7 mouse cellular contexts compared by ENCODE assay signal in genomic region chr5:140647031-140647760, GRCm38 (mm10). TPM values are rescaled to one million over a fixed set of nuclear protein-coding genes. Genes with fewer than 3 reads are reported as not detected.
DNase-seq lines count a peak whose midpoint lies in the region; ATAC-seq and TF ChIP-seq lines count a peak whose summit lies in the region.

No protein-coding gene starts in this region.

- peaks cover 5% of the 10 kb centered on the region for H3K4me1 ChIP-seq in bone marrow, adult 2 months (ENCODE audit: control insufficient read depth, insufficient read depth, low read length)
- peaks cover 56% of the 10 kb centered on the region for H3K4me1 ChIP-seq in embryonic facial prominence, embryonic 12.5 days
- peaks cover 54% of the 10 kb centered on the region for H3K4me1 ChIP-seq in olfactory bulb, adult 2 months (ENCODE audit: control insufficient read depth, insufficient read depth, low read length)

- ATAC-seq in embryonic facial prominence, embryonic 12.5 days (ENCODE audit: insufficient number of reproducible peaks, insufficient read depth, low FRiP score, low TSS enrichment): no peak

- TF ChIP-seq CTCF in bone marrow, adult 2 months (IDR thresholded peaks at IDR 0.05; ENCODE audit: control insufficient read depth, insufficient read depth, low read length): no peak
- TF ChIP-seq CTCF in olfactory bulb, adult 2 months (IDR thresholded peaks at IDR 0.05; ENCODE audit: insufficient read depth, low read depth, low read length): no peak

- no peaks in the 10 kb centered on the region for H3K27me3 ChIP-seq in embryonic facial prominence, embryonic 12.5 days

- H3K9me3 ChIP-seq in embryonic facial prominence, embryonic 12.5 days: no peaks in the 10 kb centered on the region

- intact Hi-C loops in left cerebral cortex, postnatal 25 days (cut with DNase I): no loop called here
- intact Hi-C loops in gastrocnemius, postnatal 14 days (cut with DNase I; ENCODE audit: low total_unique reads): no loop called here

- 73% methylated on average over 13 of the region's 13 CpGs for WGBS in bone marrow, adult 2 months
- 58% methylated on average over 13 of the region's 13 CpGs for WGBS in embryonic facial prominence, embryonic 12.5 days
- WGBS in olfactory bulb, adult 2 months: 11% methylated on average over 13 of the region's 13 CpGs

- H3K4me3 ChIP-seq in bone marrow, adult 2 months (replicated peaks; ENCODE audit: control insufficient read depth, low read depth, low read length): peak overlapping the region; percentile 32
- peak overlapping the region; percentile 95 for H3K4me3 ChIP-seq in embryonic facial prominence, embryonic 12.5 days
- peak overlapping the region; percentile 96 for H3K4me3 ChIP-seq in olfactory bulb, adult 2 months (ENCODE audit: insufficient read depth, low read depth, low read length)

- peak; percentile 62 for DNase-seq in layer of hippocampus, adult 11-12 months (ENCODE audit: low spot score)
- no peak for DNase-seq in layer of hippocampus, postnatal 25 days (ENCODE audit: extremely low spot score in 1 of 2, low spot score in 1 of 2)
- DNase-seq in left cerebral cortex, postnatal 25 days (ENCODE audit: low spot score in 2 of 2): peak; percentile 54 to 83
- no peak for DNase-seq in gastrocnemius, postnatal 14 days

- peak overlapping the region; percentile 97 for H3K4me2 ChIP-seq in embryonic facial prominence, embryonic 12.5 days (replicated peaks)

- peaks cover 30% of the 10 kb centered on the region for H3K36me3 ChIP-seq in embryonic facial prominence, embryonic 12.5 days

- peak overlapping the region; percentile 98 for H3K9ac ChIP-seq in embryonic facial prominence, embryonic 12.5 days

- TF ChIP-seq POLR2A in bone marrow, adult 2 months (IDR thresholded peaks at IDR 0.05; ENCODE audit: borderline replicate concordance, control insufficient read depth, low read depth, low read length): no peak
- no peak; the same call in 1 of the 2 replicates for TF ChIP-seq POLR2A in olfactory bulb, adult 2 months (IDR thresholded peaks at IDR 0.05; ENCODE audit: insufficient read depth, low read depth, low read length)

- H3K27ac ChIP-seq in bone marrow, adult 2 months (ENCODE audit: control insufficient read depth, insufficient read depth, low read depth, low read length, poor library complexity): no peak overlapping the region; the same call in 1 of the 2 replicates
- H3K27ac ChIP-seq in embryonic facial prominence, embryonic 12.5 days: peak overlapping the region; percentile 84
- H3K27ac ChIP-seq in olfactory bulb, adult 2 months (ENCODE audit: insufficient read depth, low read depth, low read length): peak overlapping the region; percentile 97

RNA-seq across cellular contexts. Expression of gene Ttyh3, which starts 1.6 kb away (rescaled TPM):
- total RNA-seq in layer of hippocampus, postnatal 25 days (2021): 100 to 1,000 TPM; 247 to 262 TPM
- 20.1 and 34.8 TPM in 2 replicates for polyA plus RNA-seq in bone marrow, adult 2 months (2011; ENCODE audit: insufficient read depth, insufficient read length, low replicate concordance, missing spikeins)
- polyA plus RNA-seq in embryonic facial prominence, embryonic 12.5 days (2016; fragmentation: Nextera tagmentation; extraction: Ambion mirVana): 60.6 and 62.6 TPM in 2 replicates
- 100 to 1,000 TPM; 272 to 289 TPM for total RNA-seq in left cerebral cortex, postnatal 25 days (2021)
- not detected in 2 replicates for polyA plus RNA-seq in olfactory bulb, adult 2 months (2012; ENCODE audit: insufficient read depth, insufficient read length, low replicate concordance, missing spikeins)
- total RNA-seq in gastrocnemius, postnatal 14 days (2021): 10 to 100 TPM; 16.9 to 22.5 TPM

RNA-seq across cellular contexts. Expression of gene Lfng, which starts 40.1 kb away (rescaled TPM):
- total RNA-seq in layer of hippocampus, postnatal 25 days (2021): 10 to 100 TPM; 20.0 to 29.8 TPM
- polyA plus RNA-seq in bone marrow, adult 2 months (2011; ENCODE audit: insufficient read depth, insufficient read length, low replicate concordance, missing spikeins): 25.9 and 26.5 TPM in 2 replicates
- polyA plus RNA-seq in embryonic facial prominence, embryonic 12.5 days (2016; fragmentation: Nextera tagmentation; extraction: Ambion mirVana): 14.0 and 14.2 TPM in 2 replicates
- total RNA-seq in left cerebral cortex, postnatal 25 days (2021): 10 to 100 TPM; 19.3 to 21.1 TPM
- polyA plus RNA-seq in olfactory bulb, adult 2 months (2012; ENCODE audit: insufficient read depth, insufficient read length, low replicate concordance, missing spikeins): not detected in 2 replicates
- total RNA-seq in gastrocnemius, postnatal 14 days (2021): 1 to 10 TPM; 5.6 to 9.8 TPM

RNA-seq across cellular contexts. Expression of gene Iqce, which starts 55.0 kb away (rescaled TPM):
- total RNA-seq in layer of hippocampus, postnatal 25 days (2021): 10 to 100 TPM; 38.5 to 60.6 TPM
- polyA plus RNA-seq in bone marrow, adult 2 months (2011; ENCODE audit: insufficient read depth, insufficient read length, low replicate concordance, missing spikeins): 3.6 and 11.0 TPM in 2 replicates
- polyA plus RNA-seq in embryonic facial prominence, embryonic 12.5 days (2016; fragmentation: Nextera tagmentation; extraction: Ambion mirVana): 25.9 and 29.7 TPM in 2 replicates
- 10 to 100 TPM; 43.4 to 50.4 TPM for total RNA-seq in left cerebral cortex, postnatal 25 days (2021)
- polyA plus RNA-seq in olfactory bulb, adult 2 months (2012; ENCODE audit: insufficient read depth, insufficient read length, low replicate concordance, missing spikeins): not detected in 2 replicates
- 1 to 10 TPM; 4.4 to 5.1 TPM for total RNA-seq in gastrocnemius, postnatal 14 days (2021)

RNA-seq across cellular contexts. Expression of gene Brat1, which starts 57.6 kb away (rescaled TPM):
- 10 to 100 TPM; 20.5 to 24.4 TPM for total RNA-seq in layer of hippocampus, postnatal 25 days (2021)
- polyA plus RNA-seq in bone marrow, adult 2 months (2011; ENCODE audit: insufficient read depth, insufficient read length, low replicate concordance, missing spikeins): 4.6 and 8.5 TPM in 2 replicates
- polyA plus RNA-seq in embryonic facial prominence, embryonic 12.5 days (2016; fragmentation: Nextera tagmentation; extraction: Ambion mirVana): 23.8 and 24.5 TPM in 2 replicates
- 10 to 100 TPM; 20.5 to 22.4 TPM for total RNA-seq in left cerebral cortex, postnatal 25 days (2021)
- not detected in 2 replicates for polyA plus RNA-seq in olfactory bulb, adult 2 months (2012; ENCODE audit: insufficient read depth, insufficient read length, low replicate concordance, missing spikeins)
- total RNA-seq in gastrocnemius, postnatal 14 days (2021): 1 to 10 TPM; 6.7 TPM

Comparison
In these comparisons a context has a peak if more than half of its experiments do, and no peak if none do; other contexts are left out.
1. DNase-seq: peak in layer of hippocampus, adult 11-12 months (single experiment) and left cerebral cortex, postnatal 25 days (2 of 2); none in layer of hippocampus, postnatal 25 days (0 of 2) and gastrocnemius, postnatal 14 days (single experiment).
2. H3K4me3 ChIP-seq: peak in every context shown above with its lines; median percentile 96 in olfactory bulb, adult 2 months; 95 in embryonic facial prominence, embryonic 12.5 days; 32 in bone marrow, adult 2 months.
3. RNA of gene Ttyh3, which starts 1.6 kb away (total RNA-seq): 272 to 289 TPM in left cerebral cortex, postnatal 25 days and 247 to 262 TPM in layer of hippocampus, postnatal 25 days; 16.9 to 22.5 TPM in gastrocnemius, postnatal 14 days; every median in the first group is over 10 times any median in the second.
4. RNA of gene Iqce, which starts 55.0 kb away (total RNA-seq): 38.5 to 60.6 TPM in layer of hippocampus, postnatal 25 days and 43.4 to 50.4 TPM in left cerebral cortex, postnatal 25 days; 4.4 to 5.1 TPM in gastrocnemius, postnatal 14 days; every median in the first group is over 4 times any median in the second.